Mouse (Mus musculus): Measurements from ENCODE around the gene Dner. TPM values are rescaled to one million over a fixed set of nuclear protein-coding genes. Genes with fewer than 3 reads are reported as not detected.

Gene Dner
- total and polyA plus RNA-seq, 3 experiments = not detected

DNA sequence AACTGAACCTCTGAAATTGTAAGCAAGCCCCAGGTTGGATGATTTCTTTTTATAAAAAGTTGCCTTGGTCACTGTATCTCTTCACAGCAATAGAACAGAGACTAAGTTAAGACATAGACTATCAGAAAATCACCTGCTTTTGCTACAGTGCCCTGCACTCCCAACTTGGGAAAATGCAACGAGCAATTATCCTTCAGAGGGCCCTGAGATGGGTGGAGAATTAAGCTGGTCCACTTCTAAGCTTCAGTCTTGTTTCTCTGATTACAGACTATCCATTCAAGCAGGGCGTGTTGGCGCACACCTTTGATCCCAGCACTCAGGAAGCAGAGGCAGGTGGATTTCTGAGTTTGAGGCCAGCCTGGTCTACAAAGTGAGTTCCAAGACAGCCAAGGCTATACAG is 211.4 kb downstream of the Dner start:
- no peak overlapping the region for H3K27ac ChIP-seq (ENCODE audit: control insufficient read depth, low read depth, low read length)
- no peaks in the 10 kb centered on the region; the same call in 1 of the 2 replicates for H3K9me3 ChIP-seq (replicated peaks; ENCODE audit: insufficient read depth, low read length)
- no peaks in the 10 kb centered on the region for H3K79me2 ChIP-seq (ENCODE audit: control insufficient read depth, insufficient read depth, low read length, poor library complexity)
- no peak overlapping the region for H3K4me3 ChIP-seq (ENCODE audit: control insufficient read depth in 1 of 2, insufficient read depth in 1 of 2, low read depth in 2 of 2, low read length in 2 of 2)
- no peaks in the 10 kb centered on the region for H3K4me1 ChIP-seq (ENCODE audit: control insufficient read depth in 1 of 2, insufficient read depth in 2 of 2, low read length in 2 of 2)
- no peak for DNase-seq (ENCODE audit: low read depth, low spot score)
- no peak overlapping the region for H3K9ac ChIP-seq (ENCODE audit: control insufficient read depth, low read depth, low read length, poor library complexity, severe bottlenecking)
- TF ChIP-seq RCOR1 (IDR thresholded peaks at IDR 0.05; ENCODE audit: low read depth, low read length) (no peak), SIN3A (IDR thresholded peaks at IDR 0.05; ENCODE audit: low read length) (no peak), GABPA (IDR thresholded peaks at IDR 0.05; ENCODE audit: low read depth, low read length) (no peak), HCFC1 (IDR thresholded peaks at IDR 0.05; ENCODE audit: low read depth, low read length) (no peak), EP300 (IDR thresholded peaks at IDR 0.05; ENCODE audit: low read depth in 1 of 2, low read length in 2 of 2) (no peak), MAFK (IDR thresholded peaks at IDR 0.05; ENCODE audit: borderline replicate concordance, low read depth, low read length) (no peak), POLR2AphosphoS5 (IDR thresholded peaks at IDR 0.05; ENCODE audit: borderline replicate concordance, low read depth, low read length) (no peak), POLR2AphosphoS2 (IDR thresholded peaks at IDR 0.05; ENCODE audit: low read length) (no peak), ETS1 (IDR thresholded peaks at IDR 0.05; ENCODE audit: low read depth, low read length) (no peak), UBTF (IDR thresholded peaks at IDR 0.05; ENCODE audit: borderline replicate concordance, insufficient read depth, low read depth, low read length) (no peak), MYB (IDR thresholded peaks at IDR 0.05; ENCODE audit: low read depth, low read length) (no peak), ZKSCAN1 (IDR thresholded peaks at IDR 0.05; ENCODE audit: low read depth, low read length) (no peak), NELFE (IDR thresholded peaks at IDR 0.05; ENCODE audit: low read depth, low read length) (no peak), CHD2 (IDR thresholded peaks at IDR 0.05; ENCODE audit: low read length) (no peak), ZC3H11A (IDR thresholded peaks at IDR 0.05; ENCODE audit: low read depth, low read length) (no peak), TAL1 (IDR thresholded peaks at IDR 0.05; ENCODE audit: low read length) (no peak), GATA1 (IDR thresholded peaks at IDR 0.05; ENCODE audit: low read depth, low read length) (no peak), NRF1 (IDR thresholded peaks at IDR 0.05; ENCODE audit: insufficient read depth, low read depth, low read length, poor library complexity, severe bottlenecking) (no peak)
- H3K27me3 ChIP-seq (ENCODE audit: control insufficient read depth in 1 of 2, insufficient read depth in 2 of 2, low read length in 2 of 2) = no peaks in the 10 kb centered on the region; a peak in 1 of 4 replicates
- no peaks in the 10 kb centered on the region for H3K36me3 ChIP-seq (ENCODE audit: control insufficient read depth in 1 of 2, insufficient read depth in 2 of 2, low read length in 2 of 2)

DNA sequence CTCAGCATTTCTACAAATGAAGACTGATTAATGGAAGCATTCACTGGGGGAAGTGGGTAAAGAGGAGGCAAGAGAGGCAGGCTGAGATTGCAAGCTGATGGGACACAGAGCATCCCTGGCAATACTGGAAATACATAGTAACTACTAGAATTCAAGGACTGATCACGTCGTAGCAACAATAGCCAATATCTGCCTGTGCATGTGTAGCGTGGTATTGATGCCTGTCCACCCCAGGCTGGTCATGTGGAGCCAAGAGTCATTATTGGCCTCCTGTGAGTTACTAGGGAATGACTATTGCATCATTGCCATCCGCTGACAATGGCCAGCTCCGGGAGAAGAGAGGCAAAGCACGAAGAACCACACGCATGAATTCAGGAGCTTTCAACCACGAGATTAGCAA is 216.0 kb downstream of the Dner start:
- no peak for DNase-seq (ENCODE audit: low read depth, low spot score)
- Histone ChIP-seq H3K9ac (ENCODE audit: control insufficient read depth, low read depth, low read length, poor library complexity, severe bottlenecking) (no peak overlapping the region), H3K79me2 (ENCODE audit: control insufficient read depth, insufficient read depth, low read length, poor library complexity) (no peaks in the 10 kb centered on the region), H3K4me3 (ENCODE audit: control insufficient read depth in 1 of 2, insufficient read depth in 1 of 2, low read depth in 2 of 2, low read length in 2 of 2) (no peak overlapping the region), H3K9me3 (replicated peaks; ENCODE audit: insufficient read depth, low read length) (no peaks in the 10 kb centered on the region; the same call in 1 of the 2 replicates), H3K36me3 (ENCODE audit: control insufficient read depth in 1 of 2, insufficient read depth in 2 of 2, low read length in 2 of 2) (no peaks in the 10 kb centered on the region), H3K4me1 (ENCODE audit: control insufficient read depth in 1 of 2, insufficient read depth in 2 of 2, low read length in 2 of 2) (no peaks in the 10 kb centered on the region), H3K27ac (ENCODE audit: control insufficient read depth, low read depth, low read length) (no peak overlapping the region), H3K27me3 (ENCODE audit: control insufficient read depth in 1 of 2, insufficient read depth in 2 of 2, low read length in 2 of 2) (no peaks in the 10 kb centered on the region; a peak in 1 of 4 replicates)
- TF ChIP-seq USF1 (IDR thresholded peaks at IDR 0.05; ENCODE audit: low read depth, low read length) (no peak), ZMIZ1 (IDR thresholded peaks at IDR 0.05; ENCODE audit: low read depth, low read length) (no peak), GATA1 (IDR thresholded peaks at IDR 0.05; ENCODE audit: low read depth, low read length) (no peak), NELFE (IDR thresholded peaks at IDR 0.05; ENCODE audit: low read depth, low read length) (no peak), TBP (IDR thresholded peaks at IDR 0.05; ENCODE audit: low read depth, low read length) (no peak), USF2 (IDR thresholded peaks at IDR 0.05; ENCODE audit: borderline replicate concordance in 1 of 2, insufficient read depth in 1 of 2, low read depth in 1 of 2, low read length in 2 of 2) (no peak), RCOR1 (IDR thresholded peaks at IDR 0.05; ENCODE audit: low read depth, low read length) (no peak), BHLHE40 (IDR thresholded peaks at IDR 0.05; ENCODE audit: borderline replicate concordance, low read depth, low read length) (no peak), MEF2A (IDR thresholded peaks at IDR 0.05; ENCODE audit: extremely low read depth, insufficient replicate concordance, low read depth, low read length, poor library complexity, severe bottlenecking) (no peak), MYC (IDR thresholded peaks at IDR 0.05; ENCODE audit: low read depth, low read length) (no peak), TCF12 (IDR thresholded peaks at IDR 0.05; ENCODE audit: low read depth, low read length) (no peak), NRF1 (IDR thresholded peaks at IDR 0.05; ENCODE audit: insufficient read depth, low read depth, low read length, poor library complexity, severe bottlenecking) (no peak), CHD2 (IDR thresholded peaks at IDR 0.05; ENCODE audit: low read length) (no peak), MYB (IDR thresholded peaks at IDR 0.05; ENCODE audit: low read depth, low read length) (no peak), KAT2A (conservative IDR thresholded peaks at IDR 0.05; ENCODE audit: low read depth, low read length) (no peak), MAZ (IDR thresholded peaks at IDR 0.05; ENCODE audit: low read depth, low read length) (no peak), JUND (IDR thresholded peaks at IDR 0.05; ENCODE audit: low read depth, low read length) (no peak), TAL1 (IDR thresholded peaks at IDR 0.05; ENCODE audit: low read length) (no peak), EP300 (IDR thresholded peaks at IDR 0.05; ENCODE audit: low read depth in 1 of 2, low read length in 2 of 2) (no peak), CTCF (IDR thresholded peaks at IDR 0.05 in 2 of 3, conservative IDR thresholded peaks at IDR 0.05 in 1 of 3; ENCODE audit: control insufficient read depth in 1 of 3, insufficient read depth in 1 of 3, low read depth in 2 of 3, low read length in 3 of 3, poor library complexity in 1 of 3, severe bottlenecking in 1 of 3) (no peak)

All from MEL (cell line).